Mouse (Mus musculus) kidney, postnatal 14 days (tissue): ENCODE data around the gene Zdhhc1.

Experiments
- DNase-seq: peaks from one replicate; pipeline ENCODE4 v3.0.0; 2022; ENCODE audit warnings: mixed read lengths

The Zdhhc1 gene

GRCm38 (mm10) chr8:105475742-105476141 is 21.0 kb downstream of the Zdhhc1 start:
- DNase-seq, result no peak

- peak; percentile 41 for DNase-seq
Measured at GRCm38 (mm10) chr8:105475254-105475653, 21.4 kb downstream of the Zdhhc1 start.

GRCm38 (mm10) chr8:105474680-105475079 is 22.0 kb downstream of the Zdhhc1 start:
- DNase-seq, result no peak

- DNase-seq, result peak; percentile 76
Measured at GRCm38 (mm10) chr8:105473816-105474606, 22.7 kb downstream of the Zdhhc1 start.

- DNase-seq, result no peak
Measured at GRCm38 (mm10) chr8:105472983-105473382, 23.7 kb downstream of the Zdhhc1 start.

GRCm38 (mm10) chr8:105472414-105472932 is 24.2 kb downstream of the Zdhhc1 start:
- DNase-seq, result no peak

- peak; percentile 96 for DNase-seq
Measured at GRCm38 (mm10) chr8:105471314-105472015, 25.2 kb downstream of the Zdhhc1 start, which contains the start of gene Tppp3. Gene Tppp3 (minus strand): TSS chr8:105471526.

- no peak for DNase-seq
Measured at GRCm38 (mm10) chr8:105470681-105471313, 25.9 kb downstream of the Zdhhc1 start.

GRCm38 (mm10) chr8:105470262-105470661 is 26.4 kb downstream of the Zdhhc1 start:
- DNase-seq, result no peak

GRCm38 (mm10) chr8:105469816-105470215 is 26.9 kb downstream of the Zdhhc1 start:
- DNase-seq, result no peak

- no peak for DNase-seq
Measured at GRCm38 (mm10) chr8:105469041-105469695, 27.5 kb downstream of the Zdhhc1 start.

- no peak for DNase-seq
Measured at GRCm38 (mm10) chr8:105468002-105468720, 28.5 kb downstream of the Zdhhc1 start.

- DNase-seq, result no peak
Measured at GRCm38 (mm10) chr8:105467396-105467985, 29.2 kb downstream of the Zdhhc1 start.

GRCm38 (mm10) chr8:105466700-105467291 is 29.9 kb downstream of the Zdhhc1 start:
- no peak for DNase-seq

GRCm38 (mm10) chr8:105466246-105466645 is 30.5 kb downstream of the Zdhhc1 start:
- no peak for DNase-seq

- no peak for DNase-seq
Measured at GRCm38 (mm10) chr8:105464595-105464994, 32.1 kb downstream of the Zdhhc1 start.

- DNase-seq, result no peak
Measured at GRCm38 (mm10) chr8:105461085-105461803, 35.5 kb downstream of the Zdhhc1 start.

GRCm38 (mm10) chr8:105455218-105455617 is 41.5 kb downstream of the Zdhhc1 start:
- no peak for DNase-seq

GRCm38 (mm10) chr8:105454088-105454487 is 42.6 kb downstream of the Zdhhc1 start:
- no peak for DNase-seq

- DNase-seq, result no peak
Measured at GRCm38 (mm10) chr8:105453296-105453695, 43.4 kb downstream of the Zdhhc1 start.
